Mouse (Mus musculus): ENCODE measurements around the gene Tub. TPM values are rescaled to one million over a fixed set of nuclear protein-coding genes. Genes with fewer than 3 reads are reported as not detected.

Tub gene
- polyA plus RNA-seq, 1 experiment = 0.49 TPM

DNA sequence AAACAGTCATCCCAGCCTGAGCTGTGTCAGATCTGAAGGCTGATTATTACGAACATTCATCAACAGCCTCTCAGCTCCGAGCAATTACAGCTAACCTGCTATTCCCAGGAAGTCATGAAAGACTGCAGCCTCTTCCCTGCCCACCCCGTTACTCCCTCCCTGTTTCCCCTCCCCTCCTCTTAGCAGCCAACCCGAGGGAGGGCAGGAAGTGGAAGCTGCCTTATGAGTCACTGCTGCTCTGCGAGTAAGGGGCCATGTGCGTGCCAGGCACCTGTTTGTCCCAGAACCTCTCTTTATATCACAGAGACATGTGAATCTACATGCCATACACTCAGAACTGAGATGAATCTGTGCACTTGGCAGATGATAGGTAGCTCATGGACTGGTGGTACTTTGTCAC is 18.1 kb downstream of the Tub start:
- TF ChIP-seq CTCF (IDR thresholded peaks at IDR 0.05; ENCODE audit: borderline replicate concordance, insufficient read depth, low read length) (no peak), POLR2A (IDR thresholded peaks at IDR 0.05; ENCODE audit: low read depth, low read length) (no peak)
- Histone ChIP-seq H3K27ac (ENCODE audit: insufficient read depth, low read length) (no peak overlapping the region), H3K4me3 (ENCODE audit: insufficient read depth, low read length) (no peak overlapping the region), H3K4me1 (ENCODE audit: control insufficient read depth, insufficient read depth, low read length) (no peaks in the 10 kb centered on the region)

DNA sequence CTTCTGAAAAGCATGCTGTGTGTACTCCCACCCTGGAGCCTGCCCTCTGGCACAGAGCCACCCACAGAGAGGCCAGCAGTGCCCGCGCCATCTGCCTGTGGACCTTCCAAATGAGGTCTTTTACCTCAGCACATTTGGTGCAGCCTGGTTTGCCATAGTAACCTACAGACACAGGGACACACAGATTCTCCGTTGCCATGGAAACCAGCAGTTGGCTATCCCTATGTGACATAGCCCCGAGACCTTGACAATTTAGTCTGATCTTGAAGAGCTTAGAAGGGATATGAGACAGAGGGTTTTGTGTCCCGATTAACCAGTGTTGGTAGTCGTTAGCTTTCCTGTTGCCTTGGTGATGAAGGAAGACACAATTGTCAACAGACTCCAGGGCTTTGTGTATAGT is 22.1 kb downstream of the Tub start:
- no peak for TF ChIP-seq POLR2A (IDR thresholded peaks at IDR 0.05; ENCODE audit: low read depth, low read length)
- no peak for TF ChIP-seq CTCF (IDR thresholded peaks at IDR 0.05; ENCODE audit: borderline replicate concordance, insufficient read depth, low read length)
- H3K27ac ChIP-seq (ENCODE audit: insufficient read depth, low read length) = no peak overlapping the region
- H3K4me1 ChIP-seq (ENCODE audit: control insufficient read depth, insufficient read depth, low read length) = no peaks in the 10 kb centered on the region
- no peak overlapping the region for H3K4me3 ChIP-seq (ENCODE audit: insufficient read depth, low read length)

DNA sequence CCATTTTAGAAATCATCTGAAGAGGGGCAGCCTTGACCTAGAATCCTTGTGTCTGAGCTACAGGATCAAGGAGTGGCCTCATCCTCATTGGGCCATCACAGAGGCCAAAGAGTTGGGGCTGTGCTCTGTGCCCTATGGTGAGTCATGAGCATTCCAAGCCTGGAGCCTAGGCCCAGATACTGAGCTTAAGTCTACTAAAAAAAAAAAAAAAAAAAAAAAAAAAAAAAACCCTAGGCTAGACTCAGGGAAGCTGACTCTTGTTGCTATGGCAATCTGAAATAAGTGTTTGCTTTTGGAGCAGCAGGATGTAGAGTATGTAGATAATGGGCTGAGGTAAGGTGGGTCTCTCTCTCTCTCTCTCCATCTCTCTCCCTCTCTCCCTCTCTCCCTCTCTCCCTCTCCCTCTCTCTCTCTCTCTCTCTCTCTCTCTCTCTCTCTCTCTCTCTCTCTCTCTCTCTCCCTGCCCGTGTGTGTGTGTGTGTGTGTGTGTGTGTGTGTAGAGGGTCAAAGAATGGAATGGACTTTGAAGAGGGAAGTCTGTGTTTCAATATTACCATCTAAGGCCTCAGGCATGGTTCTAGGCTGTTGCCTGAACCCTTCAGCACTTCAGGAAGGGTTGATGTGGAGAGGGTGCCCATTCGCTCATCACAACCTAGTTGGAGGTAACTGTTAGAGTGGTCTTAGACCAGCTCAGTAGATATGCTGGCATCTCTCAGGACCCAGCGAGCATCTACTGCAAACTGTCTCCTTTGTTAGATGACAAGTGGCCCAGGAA is 36.0 kb downstream of the Tub start:
- Histone ChIP-seq H3K27ac (ENCODE audit: insufficient read depth, low read length) (no peak overlapping the region), H3K4me3 (ENCODE audit: insufficient read depth, low read length) (no peak overlapping the region), H3K4me1 (ENCODE audit: control insufficient read depth, insufficient read depth, low read length) (no peaks in the 10 kb centered on the region)
- TF ChIP-seq CTCF (IDR thresholded peaks at IDR 0.05; ENCODE audit: borderline replicate concordance, insufficient read depth, low read length) (no peak), POLR2A (IDR thresholded peaks at IDR 0.05; ENCODE audit: low read depth, low read length) (no peak)

DNA sequence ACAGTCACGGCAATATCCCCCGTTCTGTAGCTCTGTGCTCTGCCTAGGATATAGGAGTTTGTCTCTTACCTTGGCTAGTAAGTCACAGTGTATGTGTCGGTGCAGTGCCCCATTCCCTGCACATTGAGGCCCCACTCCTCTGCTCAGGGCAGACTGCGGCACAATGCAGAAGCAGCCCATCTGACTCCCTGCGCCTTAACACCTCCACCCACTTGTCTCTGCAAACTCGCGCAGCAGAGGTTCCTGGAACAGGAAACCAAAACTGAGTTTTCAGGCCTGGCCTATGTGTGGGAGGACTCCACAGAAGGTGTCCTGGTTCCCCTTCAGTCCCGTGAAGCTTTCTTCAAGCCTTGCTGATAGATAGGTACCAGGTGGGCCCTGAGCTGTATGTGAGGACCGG is 41.1 kb downstream of the Tub start:
- H3K4me1 ChIP-seq (ENCODE audit: control insufficient read depth, insufficient read depth, low read length) = peaks cover 6% of the 10 kb centered on the region; the same call in 1 of the 2 replicates
- TF ChIP-seq POLR2A (IDR thresholded peaks at IDR 0.05; ENCODE audit: low read depth, low read length) = no peak
- TF ChIP-seq CTCF (IDR thresholded peaks at IDR 0.05; ENCODE audit: borderline replicate concordance, insufficient read depth, low read length) = no peak
- H3K27ac ChIP-seq (ENCODE audit: insufficient read depth, low read length) = no peak overlapping the region
- H3K4me3 ChIP-seq (ENCODE audit: insufficient read depth, low read length) = no peak overlapping the region

DNA sequence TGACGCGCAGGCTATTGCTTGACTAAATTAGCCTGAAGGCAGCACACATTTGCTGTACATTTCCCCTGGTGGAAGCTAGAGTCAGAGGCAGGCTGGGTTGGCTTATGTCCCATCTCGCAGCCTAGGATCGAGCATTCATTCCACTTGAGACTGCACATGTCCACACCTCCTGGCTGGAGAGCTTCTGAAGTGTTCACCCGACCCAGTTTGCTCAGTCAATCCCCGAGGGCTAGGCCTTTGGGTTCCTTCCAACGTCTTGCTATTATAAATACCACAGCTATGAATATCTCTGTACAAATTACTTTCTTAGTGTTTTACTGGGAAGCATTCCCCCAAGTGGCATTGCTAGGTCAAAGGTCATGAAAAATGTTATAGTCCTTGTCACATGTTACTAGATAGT is 43.1 kb downstream of the Tub start:
- TF ChIP-seq CTCF (IDR thresholded peaks at IDR 0.05; ENCODE audit: borderline replicate concordance, insufficient read depth, low read length) (no peak), POLR2A (IDR thresholded peaks at IDR 0.05; ENCODE audit: low read depth, low read length) (no peak)
- Histone ChIP-seq H3K4me3 (ENCODE audit: insufficient read depth, low read length) (no peak overlapping the region), H3K4me1 (ENCODE audit: control insufficient read depth, insufficient read depth, low read length) (peaks cover 6% of the 10 kb centered on the region; the same call in 1 of the 2 replicates), H3K27ac (ENCODE audit: insufficient read depth, low read length) (no peak overlapping the region)

DNA sequence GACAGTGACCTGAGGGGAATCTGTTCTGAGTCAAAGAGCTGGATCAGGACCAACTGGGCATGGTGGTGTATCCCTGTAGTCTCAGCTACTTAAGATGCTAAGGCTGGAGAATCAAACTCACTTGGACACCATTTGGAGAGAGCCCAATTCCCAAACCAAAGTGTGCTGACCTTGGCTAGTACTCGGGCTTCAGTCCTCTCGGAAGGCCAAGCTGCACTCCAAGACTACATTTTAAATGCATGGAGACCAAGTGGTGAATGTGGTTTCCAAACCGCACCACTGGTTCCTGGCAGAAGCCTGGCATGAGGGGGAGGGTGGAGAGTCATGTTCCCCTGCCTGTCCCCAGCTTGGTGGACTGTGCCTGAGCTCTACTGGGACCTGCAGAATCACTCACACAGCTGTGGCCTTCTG is 43.7 kb downstream of the Tub start:
- Histone ChIP-seq H3K4me1 (ENCODE audit: control insufficient read depth, insufficient read depth, low read length) (peaks cover 6% of the 10 kb centered on the region; the same call in 1 of the 2 replicates), H3K4me3 (ENCODE audit: insufficient read depth, low read length) (no peak overlapping the region), H3K27ac (ENCODE audit: insufficient read depth, low read length) (no peak overlapping the region)
- no peak for TF ChIP-seq POLR2A (IDR thresholded peaks at IDR 0.05; ENCODE audit: low read depth, low read length)
- TF ChIP-seq CTCF (IDR thresholded peaks at IDR 0.05; ENCODE audit: borderline replicate concordance, insufficient read depth, low read length) = no peak

DNA sequence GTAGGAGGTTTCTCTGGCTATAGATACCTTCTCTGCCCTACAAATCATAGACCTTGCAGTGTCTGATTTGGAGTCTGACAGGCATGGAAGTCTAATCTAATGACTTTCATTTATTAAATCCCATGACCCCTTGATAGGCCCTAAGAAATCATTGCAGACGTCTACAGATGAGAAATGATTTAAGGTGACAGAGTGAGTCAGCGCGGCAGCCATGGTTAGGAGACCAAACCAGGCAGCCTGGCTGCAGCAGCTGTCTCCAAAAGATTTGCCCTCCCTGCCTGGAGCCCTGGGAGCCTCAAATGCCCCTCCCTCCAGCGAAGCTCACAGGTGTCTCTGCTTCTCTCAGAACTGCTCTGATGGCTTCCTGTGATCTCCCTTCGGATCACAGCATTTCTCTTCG is 46.0 kb downstream of the Tub start:
- Histone ChIP-seq H3K27ac (ENCODE audit: insufficient read depth, low read length) (no peak overlapping the region), H3K4me3 (ENCODE audit: insufficient read depth, low read length) (no peak overlapping the region), H3K4me1 (ENCODE audit: control insufficient read depth, insufficient read depth, low read length) (peaks cover 6% of the 10 kb centered on the region; the same call in 1 of the 2 replicates)
- no peak for TF ChIP-seq CTCF (IDR thresholded peaks at IDR 0.05; ENCODE audit: borderline replicate concordance, insufficient read depth, low read length)
- no peak for TF ChIP-seq POLR2A (IDR thresholded peaks at IDR 0.05; ENCODE audit: low read depth, low read length)

DNA sequence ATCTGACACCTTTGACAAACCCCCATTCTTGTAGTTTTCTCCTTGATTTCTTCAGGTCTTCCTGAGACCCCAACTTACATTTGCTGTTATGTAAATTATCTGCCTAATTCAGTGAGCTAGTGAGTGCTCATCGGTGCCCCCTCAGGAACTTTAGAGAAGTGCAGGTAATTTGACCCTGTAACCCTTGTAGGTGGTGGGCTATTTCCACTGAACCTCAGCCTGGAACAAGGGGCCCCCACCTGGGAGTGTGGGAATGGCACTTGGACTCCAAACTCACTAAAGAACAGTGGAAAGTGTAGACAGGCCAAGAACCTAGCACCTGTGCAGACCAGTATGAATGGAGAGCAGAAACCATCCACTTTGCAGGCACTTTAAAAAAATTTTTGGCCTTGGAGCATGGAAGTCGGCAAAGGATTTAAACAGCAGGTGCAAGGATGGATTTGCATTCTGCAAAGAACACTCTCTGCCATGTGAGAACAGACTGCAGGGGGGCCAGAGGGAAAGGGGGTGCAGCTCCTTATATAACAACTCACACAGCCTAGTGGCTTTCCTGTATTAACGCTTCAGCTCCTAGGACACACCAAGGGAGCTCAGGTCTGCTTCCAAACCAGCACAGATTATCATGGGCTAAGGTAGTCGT is 50.3 kb downstream of the Tub start:
- Histone ChIP-seq H3K27ac (ENCODE audit: insufficient read depth, low read length) (no peak overlapping the region), H3K4me1 (ENCODE audit: control insufficient read depth, insufficient read depth, low read length) (no peaks in the 10 kb centered on the region), H3K4me3 (ENCODE audit: insufficient read depth, low read length) (no peak overlapping the region)
- TF ChIP-seq CTCF (IDR thresholded peaks at IDR 0.05; ENCODE audit: borderline replicate concordance, insufficient read depth, low read length) (no peak), POLR2A (IDR thresholded peaks at IDR 0.05; ENCODE audit: low read depth, low read length) (no peak)

DNA sequence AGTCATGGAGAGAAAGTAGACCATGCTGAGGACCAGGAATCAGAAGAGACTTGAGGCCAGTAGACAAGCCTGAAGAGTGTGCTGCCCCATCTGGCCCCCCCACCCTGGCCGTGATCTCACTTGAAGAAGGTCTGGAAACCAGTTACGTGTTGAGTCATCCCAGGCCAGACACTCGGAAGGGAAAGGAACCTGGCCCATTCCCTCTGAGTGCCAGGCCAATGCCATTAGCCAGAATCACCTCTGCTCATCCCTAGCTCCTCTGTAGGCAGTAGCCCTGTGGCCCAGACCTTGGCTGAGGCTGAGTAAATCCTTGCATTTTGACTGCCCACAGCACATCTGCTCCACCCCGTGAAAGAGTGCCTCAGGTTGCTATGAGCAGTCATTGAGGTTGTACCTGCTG is 51.8 kb downstream of the Tub start:
- no peak for TF ChIP-seq CTCF (IDR thresholded peaks at IDR 0.05; ENCODE audit: borderline replicate concordance, insufficient read depth, low read length)
- TF ChIP-seq POLR2A (IDR thresholded peaks at IDR 0.05; ENCODE audit: low read depth, low read length) = no peak
- Histone ChIP-seq H3K27ac (ENCODE audit: insufficient read depth, low read length) (no peak overlapping the region), H3K4me3 (ENCODE audit: insufficient read depth, low read length) (no peak overlapping the region), H3K4me1 (ENCODE audit: control insufficient read depth, insufficient read depth, low read length) (no peaks in the 10 kb centered on the region)

DNA sequence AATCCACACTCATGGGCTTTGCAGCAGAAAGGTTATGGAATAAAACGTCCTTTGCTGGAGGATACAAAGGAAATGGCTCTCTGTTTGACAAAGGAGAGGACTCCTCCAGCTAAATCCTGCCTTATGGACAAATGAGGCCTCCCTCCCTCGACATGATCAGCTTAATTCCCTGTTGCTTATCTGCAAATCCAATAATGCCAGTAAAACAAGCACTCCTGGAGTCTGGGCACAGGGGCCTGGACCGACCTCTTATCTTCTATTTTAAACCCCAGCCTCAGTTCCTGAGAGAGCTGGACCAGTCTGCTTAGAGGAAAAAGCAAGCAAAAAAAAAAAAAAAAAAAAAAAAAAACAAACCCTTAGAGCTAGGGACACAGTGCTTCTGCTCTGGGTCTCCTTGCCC is 53.5 kb downstream of the Tub start:
- H3K4me1 ChIP-seq (ENCODE audit: control insufficient read depth, insufficient read depth, low read length) = no peaks in the 10 kb centered on the region
- no peak overlapping the region for H3K4me3 ChIP-seq (ENCODE audit: insufficient read depth, low read length)
- no peak for TF ChIP-seq CTCF (IDR thresholded peaks at IDR 0.05; ENCODE audit: borderline replicate concordance, insufficient read depth, low read length)
- TF ChIP-seq POLR2A (IDR thresholded peaks at IDR 0.05; ENCODE audit: low read depth, low read length) = no peak
- no peak overlapping the region for H3K27ac ChIP-seq (ENCODE audit: insufficient read depth, low read length)

Measured in embryonic fibroblast, embryonic 13.5 days (primary cell).